Mouse (Mus musculus) kidney, embryonic 16.5 days (tissue): Measurements from ENCODE around the gene Ucp1. TPM values are rescaled to one million over a fixed set of nuclear protein-coding genes. Genes with fewer than 3 reads are reported as not detected.

ENCODE experiments used
- polyA plus RNA-seq: library from polyadenylated mRNA; unstranded; fragments of >200 nt; fragmentation: Nextera tagmentation; extraction: Ambion mirVana; gene quantifications from 2 replicates; pipeline ENCODE4 v1.2.1, GENCODE M21; 2015

Gene Ucp1
- polyA plus RNA-seq, 1 experiment from 2014 or later, result not detected

Other genes with a start within 250 kb of the Ucp1 start
- 2.3 TPM in 2 replicates for gene Tbc1d9, start 125.0 kb upstream of the Ucp1 start, polyA plus RNA-seq
- 0.86 and 1.7 TPM in 2 replicates for gene Gm10645, start 124.2 kb upstream of the Ucp1 start, polyA plus RNA-seq
- gene Elmod2, start 42.1 kb downstream of the Ucp1 start, polyA plus RNA-seq, result 15.4 and 16.0 TPM in 2 replicates
- not detected in 2 replicates for gene Mgat4d, start 58.1 kb downstream of the Ucp1 start, polyA plus RNA-seq
- gene Clgn, start 99.5 kb downstream of the Ucp1 start, polyA plus RNA-seq, result 0.14 and 0.22 TPM in 2 replicates
- gene Scoc, start 168.0 kb downstream of the Ucp1 start, polyA plus RNA-seq, result 104 and 112 TPM in 2 replicates
- gene Olfr370, start 245.4 kb downstream of the Ucp1 start, polyA plus RNA-seq, result not detected in 2 replicates